ENCODE assay signal across 8 mouse cellular contexts in genomic region chr9:120934821-120935633, GRCm38 (mm10). TPM values are rescaled to one million over a fixed set of nuclear protein-coding genes. Genes with fewer than 3 reads are reported as not detected.
DNase-seq lines count a peak whose midpoint lies in the region; ATAC-seq and TF ChIP-seq lines count a peak whose summit lies in the region.

No protein-coding gene starts in this region.

- no peaks in the 10 kb centered on the region for H3K9me3 ChIP-seq in lung, postnatal 0 days (ENCODE audit: low read length)

- peak; percentile 19 for DNase-seq in lung, postnatal 0 days (ENCODE audit: low spot score)
- DNase-seq in lung, postnatal 36 days, result no peak
- no peak for DNase-seq in frontal cortex, adult 2 months (ENCODE audit: extremely low spot score in 1 of 2, low spot score in 1 of 2)
- DNase-seq in urinary bladder, adult 2 months (ENCODE audit: low spot score), result no peak
- no peak for DNase-seq in urinary bladder, postnatal 4 days (ENCODE audit: low spot score in 2 of 2)

- H3K4me1 ChIP-seq in lung, postnatal 0 days (ENCODE audit: insufficient read depth, low read depth, low read length), result peaks cover 24% of the 10 kb centered on the region
- H3K4me1 ChIP-seq in embryonic fibroblast, embryonic 13.5 days (ENCODE audit: control insufficient read depth, insufficient read depth, low read length), result peaks cover 10% of the 10 kb centered on the region

- H3K4me2 ChIP-seq in lung, postnatal 0 days (replicated peaks; ENCODE audit: low read depth, low read length), result peak overlapping the region; percentile 74

- no peak for ATAC-seq in lung, postnatal 0 days
- ATAC-seq in inflammation-experienced regulatory T-cells, adult 6 months, result peak; percentile 14
- ATAC-seq in megakaryocyte-erythroid progenitor cell, adult 5-6 weeks (replicated peaks; ENCODE audit: low FRiP score, low TSS enrichment, poor library complexity, severe bottlenecking), result 0 out of 2 replicates have a peak, but pooled peaks have one; percentile 27

- no peaks in the 10 kb centered on the region for H3K27me3 ChIP-seq in lung, postnatal 0 days (replicated peaks; ENCODE audit: insufficient read depth, low read length)

- no peak for TF ChIP-seq EP300 in lung, postnatal 0 days (IDR thresholded peaks at IDR 0.05)

- peak overlapping the region; percentile 87 for H3K4me3 ChIP-seq in lung, postnatal 0 days (ENCODE audit: low read depth, low read length)
- peak overlapping the region; percentile 100 for H3K4me3 ChIP-seq in embryonic fibroblast, embryonic 13.5 days (ENCODE audit: insufficient read depth, low read length)

- TF ChIP-seq POLR2A in embryonic fibroblast, embryonic 13.5 days (IDR thresholded peaks at IDR 0.05; ENCODE audit: low read depth, low read length), result no peak

- H3K9ac ChIP-seq in lung, postnatal 0 days (replicated peaks; ENCODE audit: low read depth), result peak overlapping the region; percentile 90

- no peaks in the 10 kb centered on the region for H3K36me3 ChIP-seq in lung, postnatal 0 days (ENCODE audit: insufficient read depth, low read length)

- H3K27ac ChIP-seq in lung, postnatal 0 days (ENCODE audit: low read length), result peak overlapping the region; percentile 98
- H3K27ac ChIP-seq in embryonic fibroblast, embryonic 13.5 days (ENCODE audit: insufficient read depth, low read length), result peak overlapping the region; percentile 59

- 2% methylated on average over 14 of the region's 14 CpGs for whole genome bisulfite sequencing in lung, postnatal 0 days

- no peak for TF ChIP-seq CTCF in lung, postnatal 0 days (IDR thresholded peaks at IDR 0.05)
- TF ChIP-seq CTCF in embryonic fibroblast, embryonic 13.5 days (IDR thresholded peaks at IDR 0.05; ENCODE audit: borderline replicate concordance, insufficient read depth, low read length), result no peak

RNA-seq across cellular contexts. Expression of gene Ctnnb1, which starts 6.0 kb away (rescaled TPM):
- 383 and 452 TPM in 2 replicates for polyA plus RNA-seq in lung, postnatal 0 days (2015; fragmentation: Nextera tagmentation; extraction: Ambion mirVana)
- polyA plus RNA-seq in embryonic fibroblast, embryonic 13.5 days (2011; ENCODE audit: insufficient read length, low read depth, missing spikeins), result 1,011 and 1,281 TPM in 2 replicates
- 10 to 100 TPM; 64.5 to 97.0 (median 82.2) TPM for polyA plus RNA-seq in inflammation-experienced regulatory T-cells, adult 6 months (2017; shearing (Covaris generic))
- 290 and 302 TPM in 2 replicates for total RNA-seq in megakaryocyte-erythroid progenitor cell, adult 5-6 weeks (2014; fragmentation: Nextera tagmentation)
- 475 and 509 TPM in 2 replicates for total RNA-seq in megakaryocyte-erythroid progenitor cell, adult 5-6 weeks (2017)
- polyA plus RNA-seq in frontal cortex, adult 2 months (2012; rRNA removed), result 294 and 339 TPM in 2 replicates
- polyA plus RNA-seq in urinary bladder, adult 2 months (2012; rRNA removed), result 252 and 357 TPM in 2 replicates
